Mouse (Mus musculus): ENCODE data around the gene Asb12.
"Not testable (repeated sequence)": the region's sequence is repeated elsewhere in the genome, so short reads cannot be mapped to it uniquely, and the experiment has no call there.

Gene Asb12

GRCm38 (mm10) chrX:95557887-95558286 lies at the start of gene Asb12, which contains the start of gene Pfn5:
Gene Asb12 (minus strand): TSS chrX:95557987.
Gene Pfn5 (plus strand): TSS chrX:95558104.
- DNase-seq: no peak

DNA sequence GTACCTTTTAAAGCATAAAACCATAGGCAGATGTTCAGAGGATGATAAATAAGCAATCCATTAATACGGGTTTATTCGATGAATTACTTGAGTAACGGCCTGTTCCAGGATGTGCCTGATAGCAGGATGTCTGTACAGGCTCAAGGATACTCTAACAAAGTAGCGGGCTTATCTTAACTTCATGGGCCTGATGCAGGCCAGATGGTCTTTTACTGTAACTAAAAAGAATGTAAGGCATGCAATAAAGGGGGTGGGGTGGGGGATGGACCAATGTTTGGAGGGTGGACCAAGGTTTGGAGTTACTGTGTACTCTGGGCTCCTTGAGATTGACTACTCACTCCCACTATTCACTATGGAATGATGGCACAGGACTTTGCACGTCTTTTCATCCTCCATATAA lies 42.8 kb upstream of the Asb12 start:
- DNase-seq: no peak

GRCm38 (mm10) chrX:95554321-95554720 lies 3.5 kb downstream of the Asb12 start:
- DNase-seq: no peak

GRCm38 (mm10) chrX:95535493-95535892 lies 22.3 kb downstream of the Asb12 start:
- DNase-seq: not testable (repeated sequence)

- DNase-seq: no peak
Measured at GRCm38 (mm10) chrX:95525166-95525565, 32.6 kb downstream of the Asb12 start.

GRCm38 (mm10) chrX:95523883-95524282 lies 33.9 kb downstream of the Asb12 start:
- no peak for DNase-seq

DNA sequence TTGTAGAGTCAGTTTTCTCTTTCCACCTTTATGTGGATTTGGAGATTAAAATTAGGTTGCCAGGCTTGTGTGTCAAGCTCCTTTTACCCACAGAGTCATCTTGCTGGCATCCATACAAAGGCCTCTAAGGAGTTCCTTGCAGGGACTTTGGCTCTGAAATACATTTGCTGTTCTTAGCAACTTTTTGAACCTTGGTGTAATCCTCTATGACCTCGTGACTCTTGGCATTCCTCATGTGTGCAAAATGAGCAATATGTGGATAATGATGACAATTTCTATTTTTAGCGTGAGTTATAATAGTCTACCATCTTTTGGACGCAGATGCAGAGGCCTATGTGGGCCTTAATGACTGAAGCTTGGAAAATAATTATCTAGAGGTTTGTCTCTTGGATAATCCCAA lies 100.6 kb downstream of the Asb12 start:
- no peak for DNase-seq

DNA sequence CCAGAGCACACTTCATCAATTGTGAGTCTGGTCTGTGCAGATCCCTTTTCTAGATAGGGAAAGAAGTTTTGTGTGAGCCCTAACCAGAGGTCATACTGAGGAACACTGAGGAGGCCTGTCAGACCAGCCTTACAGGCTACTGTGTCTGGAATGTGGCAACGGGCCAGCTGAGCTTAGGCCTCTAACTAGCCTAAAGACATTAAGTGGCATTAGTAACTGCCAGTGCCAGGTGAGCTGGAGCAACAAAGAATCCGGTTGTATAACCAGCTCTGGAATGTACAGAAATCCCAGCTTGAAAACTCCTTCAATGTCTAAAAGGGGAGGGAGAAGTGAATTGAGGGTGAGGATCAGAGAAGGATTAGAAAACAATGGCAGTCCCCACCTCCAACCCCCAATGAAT lies 111.9 kb downstream of the Asb12 start:
- no peak for DNase-seq

DNA sequence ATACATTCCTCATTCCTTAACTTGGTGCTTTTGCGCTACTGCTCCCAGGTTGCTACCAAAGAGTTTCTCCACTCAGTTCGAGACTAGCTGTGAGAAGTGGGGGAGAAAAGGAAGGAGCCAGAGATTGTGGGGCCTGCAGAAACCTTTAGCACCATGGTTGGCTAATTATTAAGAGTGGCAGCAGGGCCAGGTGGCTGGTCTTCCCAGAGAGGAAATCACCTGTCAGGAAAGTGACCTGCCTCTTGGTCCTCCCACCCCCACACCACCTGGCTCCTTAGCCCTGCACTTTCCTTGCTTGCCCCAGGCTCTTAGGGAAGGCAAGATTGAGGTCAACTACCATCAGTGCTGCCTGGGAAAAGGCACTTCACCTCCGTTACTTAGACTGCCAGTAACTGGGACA lies 112.6 kb downstream of the Asb12 start:
- no peak for DNase-seq

- peak; percentile 100 for DNase-seq
Measured at GRCm38 (mm10) chrX:95444776-95445111, 113.0 kb downstream of the Asb12 start, which contains the start of gene Amer1. Gene Amer1 (minus strand): TSS chrX:95444872.

- peak; percentile 96 for DNase-seq
Measured at GRCm38 (mm10) chrX:95443898-95444775, 113.7 kb downstream of the Asb12 start.

DNA sequence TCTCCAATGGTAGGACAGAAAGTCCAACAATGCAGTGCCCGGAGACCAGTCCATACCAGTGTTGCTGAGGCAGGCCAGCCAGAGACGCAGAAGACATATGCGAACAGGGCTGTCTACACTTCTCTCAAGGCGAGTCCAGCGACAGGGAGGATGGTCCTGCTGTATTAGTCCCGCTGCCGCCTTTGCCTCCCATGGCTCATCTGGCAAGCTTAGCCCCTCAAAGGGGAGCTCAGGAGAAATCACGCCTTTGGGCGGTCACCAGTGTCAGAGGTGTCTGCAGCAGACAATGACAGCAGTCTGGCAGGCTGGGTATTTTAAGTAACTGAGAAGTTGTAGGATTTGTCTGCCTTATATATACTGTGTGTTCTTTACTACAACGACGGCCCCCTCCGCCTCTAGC lies 114.4 kb downstream of the Asb12 start:
- DNase-seq: peak; percentile 92

GRCm38 (mm10) chrX:95442261-95442660 lies 115.5 kb downstream of the Asb12 start:
- DNase-seq: no peak

DNA sequence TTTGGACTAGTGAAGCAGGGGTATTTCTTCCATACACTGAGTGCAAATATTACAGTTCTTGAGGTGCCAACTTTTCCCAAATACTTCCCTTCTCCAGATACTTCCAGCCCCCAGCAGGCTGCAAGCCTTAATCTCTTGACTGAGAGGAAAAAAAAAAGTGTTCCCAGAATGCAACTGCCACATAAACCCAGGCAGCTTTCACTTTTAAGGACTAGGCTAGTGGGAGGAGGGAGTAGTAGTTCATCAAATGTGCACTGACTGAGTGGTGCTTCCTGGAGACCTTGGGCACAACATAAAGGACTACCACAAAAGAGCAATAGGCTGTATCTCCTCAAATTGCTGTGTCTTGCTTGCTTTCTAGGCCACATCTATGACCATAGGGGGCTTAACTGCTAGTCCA lies 116.5 kb downstream of the Asb12 start:
- no peak for DNase-seq

GRCm38 (mm10) chrX:95438491-95438890 lies 119.3 kb downstream of the Asb12 start:
- DNase-seq: no peak

DNA sequence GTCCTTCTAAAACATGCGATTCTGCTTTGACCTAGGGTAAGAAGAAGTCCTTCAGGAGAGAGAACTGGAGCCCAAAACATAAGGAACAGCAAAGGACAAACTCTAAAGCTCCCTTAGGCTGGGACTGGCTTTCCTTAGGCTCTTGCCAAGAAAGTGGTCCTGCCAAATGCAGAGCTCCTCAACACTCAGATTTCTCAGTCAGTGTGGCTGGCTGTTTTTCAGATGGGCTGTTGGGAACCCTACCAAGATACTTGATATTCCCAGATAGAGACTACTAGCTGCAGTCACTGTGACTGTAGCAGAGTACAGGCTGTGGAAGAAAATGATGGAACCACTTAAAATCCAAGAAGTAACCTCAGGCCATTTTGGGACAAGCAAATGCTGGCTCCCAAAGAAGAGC lies 120.6 kb downstream of the Asb12 start:
- DNase-seq: peak; percentile 83

Measured in heart, adult 11 months (tissue).